Mouse (Mus musculus) hematopoietic multipotent progenitor cell, adult 10-12 weeks (in vitro differentiated cells): ENCODE data around the gene Fyco1. TPM values are rescaled to one million over a fixed set of nuclear protein-coding genes. Genes with fewer than 3 reads are reported as not detected.

ENCODE experiments used
- polyA plus RNA-seq: library from polyadenylated mRNA; stranded (reverse); fragments of >175 nt; gene quantifications from 2 replicates; pipeline ENCODE4 v1.2.3, GENCODE M21; 2012; ENCODE audit warnings: low replicate concordance

Fyco1 gene
- polyA plus RNA-seq: 5.8 and 7.1 TPM in 2 replicates

DNA sequence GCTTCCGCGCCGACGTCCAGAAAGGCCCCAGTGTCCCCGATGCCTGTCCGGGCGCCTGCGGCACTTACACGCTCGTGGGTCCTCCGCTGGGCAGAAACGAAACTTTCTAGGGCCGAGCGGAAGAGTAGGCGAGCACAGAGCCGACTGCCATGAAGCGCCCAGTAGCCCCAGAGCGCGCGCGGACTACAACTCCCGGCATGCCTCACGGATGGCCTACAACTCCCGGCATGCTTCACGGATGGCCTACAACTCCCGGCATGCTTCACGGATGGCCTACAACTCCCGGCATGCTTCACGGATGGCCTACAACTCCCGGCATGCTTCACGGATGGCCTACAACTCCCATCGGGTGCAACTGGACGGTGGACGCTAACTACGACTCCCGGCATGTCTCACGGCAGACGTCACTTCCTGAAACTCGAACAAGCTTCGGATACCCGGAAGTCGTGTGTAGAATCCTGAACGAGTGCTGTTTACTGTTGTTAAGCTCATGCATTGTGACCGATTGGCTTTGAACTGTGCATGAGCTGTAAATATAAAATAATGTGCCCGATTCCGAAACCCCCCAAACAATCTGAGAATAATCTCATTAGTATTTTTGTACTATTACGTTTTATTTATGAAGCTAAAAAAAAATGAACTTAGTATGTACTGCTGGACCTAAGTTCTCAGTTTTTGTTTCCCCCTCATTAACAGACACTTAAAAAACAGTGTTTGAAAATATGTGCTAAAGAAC lies at the start of gene Fyco1:
Gene Fyco1, minus strand, starts transcription at position 187 of the 736 bp plus-strand sequence.

DNA sequence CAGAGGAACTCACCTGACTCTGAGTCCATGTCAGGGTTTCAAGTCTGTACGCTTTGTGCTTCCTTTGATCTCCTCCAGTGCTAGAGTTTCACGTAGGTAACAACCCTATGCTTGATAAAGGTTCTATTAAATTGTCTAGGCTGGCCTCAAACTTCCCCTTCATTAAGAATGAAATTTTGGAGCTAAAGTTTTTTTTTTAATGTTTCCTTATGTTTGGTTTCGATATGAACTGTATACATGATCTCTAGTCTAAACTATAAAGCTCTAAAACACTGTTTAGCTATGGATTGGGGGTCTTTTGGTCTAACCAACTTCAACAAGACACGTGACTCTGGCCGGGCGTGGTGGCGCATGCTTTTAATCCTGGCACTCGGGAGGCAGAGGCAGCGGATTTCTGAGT lies 10.2 kb upstream of the Fyco1 start, which contains the start of gene Xcr1:
Gene Xcr1, minus strand, starts transcription at position 101 of the 400 bp plus-strand sequence.

DNA sequence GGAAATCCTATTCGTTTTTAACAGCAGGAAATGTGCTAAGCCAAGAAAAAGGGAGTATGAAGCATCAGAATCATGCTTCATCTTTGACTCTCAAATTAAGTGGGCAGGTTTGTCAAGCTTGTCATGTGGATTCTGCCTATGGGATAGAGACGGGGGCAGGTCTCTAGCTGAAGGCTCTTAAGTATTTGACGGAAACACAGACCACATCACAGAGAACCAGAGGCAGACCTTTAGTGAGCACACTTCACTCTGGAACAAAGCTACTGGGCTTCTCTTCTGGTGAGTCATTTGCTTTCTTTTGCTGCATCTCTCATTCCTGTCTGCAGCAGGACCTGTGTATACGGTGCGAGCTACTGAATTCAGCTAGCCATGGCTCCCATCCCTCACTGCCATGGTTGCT lies 45.4 kb downstream of the Fyco1 start, which contains the start of gene Cxcr6:
Gene Cxcr6, plus strand, starts transcription at position 209 of the 400 bp plus-strand sequence.

Other genes starting within 250 kb of the Fyco1 start
- gene Slc6a20b, start 219.3 kb downstream of the Fyco1 start, polyA plus RNA-seq: 0.05 TPM in 1 of 2 replicates, not detected in the other
- 2.6 and 4.5 TPM in 2 replicates for gene Ccr9, start 173.5 kb downstream of the Fyco1 start, polyA plus RNA-seq
- gene Slc6a20a, start 173.0 kb downstream of the Fyco1 start, polyA plus RNA-seq: 0.33 and 1.7 TPM in 2 replicates
- gene Lztfl1, start 134.2 kb downstream of the Fyco1 start, polyA plus RNA-seq: 0.46 and 1.0 TPM in 2 replicates
- gene Cxcr6, start 45.4 kb downstream of the Fyco1 start, polyA plus RNA-seq: 0.61 and 0.68 TPM in 2 replicates
- gene Xcr1, start 10.1 kb upstream of the Fyco1 start, polyA plus RNA-seq: 0.17 and 0.71 TPM in 2 replicates
- 1.2 and 1.5 TPM in 2 replicates for gene Ccr1, start 116.8 kb upstream of the Fyco1 start, polyA plus RNA-seq
- 0.13 TPM in 1 of 2 replicates, not detected in the other for gene Ccr1l1, start 126.5 kb upstream of the Fyco1 start, polyA plus RNA-seq
- 0.47 and 4.1 TPM in 2 replicates for gene Ccr3, start 170.1 kb upstream of the Fyco1 start, polyA plus RNA-seq